Mouse (Mus musculus) kidney, adult 2 months (tissue): Measurements from ENCODE around the gene Shank2. TPM values are rescaled to one million over a fixed set of nuclear protein-coding genes. Genes with fewer than 3 reads are reported as not detected.
A peak's percentile ranks its signal among the peaks of the same experiment; 100 is the strongest.

ENCODE experiments used
- DNase-seq: peaks from one replicate; pipeline ENCODE4 v3.0.0; 2021
- H3K27ac ChIP-seq: fragments of 200-500 bp; 2 replicates; pipeline ENCODE4 v1.5.1; 2012; ENCODE audit warnings: low read depth, low read length, control low read depth, inconsistent platforms; ENCODE audit not compliant: insufficient read depth
- H3K27me3 ChIP-seq: fragments of 200-500 bp; replicated peaks from 2 replicates; pipeline ENCODE4 v1.6.1; 2012; ENCODE audit warnings: mild to moderate bottlenecking, moderate library complexity, low read length, inconsistent platforms; ENCODE audit not compliant: control insufficient read depth, insufficient read depth
- H3K36me3 ChIP-seq: fragments of 200-500 bp; 2 replicates; pipeline ENCODE4 v1.6.1; 2012; ENCODE audit warnings: mild to moderate bottlenecking, moderate library complexity, low read length, inconsistent platforms; ENCODE audit not compliant: control insufficient read depth, insufficient read depth
- H3K4me1 ChIP-seq: fragments of 200-500 bp; 2 replicates; pipeline ENCODE4 v1.6.1; 2011; ENCODE audit warnings: low read length; ENCODE audit not compliant: control insufficient read depth, insufficient read depth
- H3K4me3 ChIP-seq: fragments of 200-500 bp; 2 replicates; pipeline ENCODE4 v1.5.1; 2011; ENCODE audit warnings: mild to moderate bottlenecking, low read depth, low read length, control low read depth; ENCODE audit not compliant: insufficient read depth
- CTCF ChIP-seq: fragments of 200-500 bp; conservative IDR thresholded peaks from 2 replicates; pipeline ENCODE4 v1.5.1; 2011; ENCODE audit warnings: low read depth, mild to moderate bottlenecking, control low read depth, low read length, moderate library complexity, mixed read lengths; ENCODE audit not compliant: insufficient read depth, insufficient read length
- POLR2A ChIP-seq: fragments of 200-500 bp; IDR thresholded peaks from one replicate; pipeline ENCODE4 v1.6.1; 2011; ENCODE audit warnings: low read depth, low read length, control low read depth
- WGBS: fragments of 180-500 bp; shearing (Covaris S2); methylation state at CpG from one replicate; pipeline ENCODE4 v1.1.7; 2018; 5-methylcytosine and 5-hydroxymethylcytosine counted together
- polyA plus RNA-seq: library from polyadenylated mRNA; depleted of rRNA; stranded (reverse); fragments of >200 nt; gene quantifications from 2 replicates; pipeline ENCODE4 v1.2.3, GENCODE M21; 2012

Shank2 gene
- polyA plus RNA-seq, 1 experiment, result 16.1 TPM

DNA sequence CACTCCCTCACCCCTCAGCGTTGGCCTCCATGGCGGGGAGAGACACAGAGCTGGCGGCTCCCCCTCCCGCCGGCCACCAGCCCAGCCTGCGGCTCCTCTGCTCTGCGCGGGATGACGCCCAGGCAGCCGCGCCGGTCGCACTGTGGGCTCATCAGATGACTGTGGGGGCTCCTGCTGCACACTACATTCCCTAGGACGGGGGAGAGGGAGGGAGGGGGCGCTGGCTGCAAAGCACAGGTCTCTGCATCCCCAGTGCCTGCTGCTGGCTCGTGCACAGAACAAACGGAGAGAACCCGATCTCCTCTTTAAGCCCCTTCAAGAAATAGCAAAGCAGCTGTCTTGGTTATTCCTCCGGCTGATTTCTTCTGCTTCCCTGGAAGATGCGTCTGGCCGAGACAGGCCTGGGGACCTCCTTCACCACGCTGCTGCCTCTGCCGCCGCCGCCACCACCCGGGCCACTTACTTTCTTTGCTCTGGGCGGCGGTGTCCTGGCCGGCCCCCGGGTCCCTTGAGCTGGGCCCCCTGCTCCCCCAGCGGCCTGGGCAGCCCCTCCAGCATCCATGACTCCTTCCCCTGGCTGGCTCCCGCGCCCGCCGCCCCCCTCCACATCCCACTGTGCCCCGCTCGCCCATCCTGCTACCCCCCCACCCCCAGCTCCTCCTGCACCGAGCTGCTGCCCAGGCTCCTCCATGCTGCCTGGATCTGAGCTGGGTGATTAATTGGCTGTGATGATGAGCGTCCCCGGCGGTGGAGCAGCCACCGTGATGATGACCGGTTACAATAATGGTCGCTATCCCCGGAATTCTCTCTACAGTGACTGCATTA is 282.7 kb downstream of the Shank2 start:
- Histone ChIP-seq H3K27me3 (no peaks in the 10 kb centered on the region), H3K36me3 (no peaks in the 10 kb centered on the region), H3K4me3 (no peak overlapping the region), H3K4me1 (no peaks in the 10 kb centered on the region), H3K27ac (no peak overlapping the region)
- TF ChIP-seq CTCF (no peak), POLR2A (no peak)
- 40% methylated on average over 45 of the region's 45 CpGs for WGBS
- DNase-seq, result no peak

DNA sequence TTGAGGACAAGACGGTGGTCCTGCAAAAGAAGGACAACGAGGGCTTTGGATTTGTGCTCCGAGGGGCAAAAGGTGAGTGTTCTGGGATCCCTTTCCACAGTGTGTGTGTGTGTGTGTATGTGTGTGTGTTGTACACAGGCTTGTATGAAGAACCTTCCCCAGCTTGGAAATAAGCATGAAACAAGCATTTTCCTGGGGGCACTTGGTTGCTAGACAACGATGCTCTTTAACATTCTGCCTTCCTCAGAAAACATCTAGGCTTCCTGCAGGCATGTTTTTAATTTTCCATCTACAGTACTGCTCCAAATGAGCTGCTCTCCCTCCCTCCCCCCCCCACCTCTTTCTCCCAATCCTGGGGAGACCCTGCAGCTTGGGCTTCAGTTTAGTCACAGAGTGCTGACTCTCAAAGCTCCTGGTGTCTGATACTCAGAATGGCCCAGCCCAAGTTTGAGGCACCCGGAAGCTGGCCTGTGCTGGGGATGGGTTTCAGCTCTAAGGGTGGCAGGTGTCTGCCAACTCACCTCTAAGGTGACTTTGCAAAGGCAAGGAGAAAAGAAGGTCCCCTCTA is 283.4 kb downstream of the Shank2 start:
- H3K4me1 ChIP-seq, result no peaks in the 10 kb centered on the region
- H3K27me3 ChIP-seq, result no peaks in the 10 kb centered on the region
- H3K4me3 ChIP-seq, result no peak overlapping the region
- 63% methylated on average over 5 of the region's 5 CpGs for WGBS
- DNase-seq, result no peak
- TF ChIP-seq POLR2A, result no peak
- no peak for TF ChIP-seq CTCF
- H3K27ac ChIP-seq, result no peak overlapping the region
- H3K36me3 ChIP-seq, result no peaks in the 10 kb centered on the region

DNA sequence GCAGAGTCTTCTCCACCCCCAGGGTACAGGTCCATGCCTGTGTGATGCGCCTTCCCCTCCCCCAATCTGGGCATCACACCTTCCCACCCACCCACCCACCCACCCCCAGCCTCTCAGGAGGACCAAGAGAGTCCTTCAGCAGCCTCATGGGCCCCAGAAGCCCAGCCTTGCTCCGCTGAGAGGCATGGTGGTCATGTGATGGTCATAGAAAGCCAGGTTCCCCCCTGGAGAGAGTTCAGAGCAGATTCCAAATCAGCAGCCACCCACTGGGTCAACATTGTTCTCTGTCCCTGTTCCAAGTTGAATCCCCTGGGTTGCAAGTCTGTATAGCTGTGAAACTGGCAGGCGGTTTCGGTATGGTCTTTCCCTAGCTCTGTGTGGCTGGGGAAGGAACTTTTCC is 284.2 kb downstream of the Shank2 start:
- no peaks in the 10 kb centered on the region for H3K4me1 ChIP-seq
- DNase-seq, result no peak
- no peak for TF ChIP-seq POLR2A
- no peak for TF ChIP-seq CTCF
- WGBS, result 81% methylated on average over 4 of the region's 4 CpGs
- no peak overlapping the region for H3K27ac ChIP-seq
- H3K4me3 ChIP-seq, result no peak overlapping the region
- H3K27me3 ChIP-seq, result no peaks in the 10 kb centered on the region
- H3K36me3 ChIP-seq, result no peaks in the 10 kb centered on the region

DNA sequence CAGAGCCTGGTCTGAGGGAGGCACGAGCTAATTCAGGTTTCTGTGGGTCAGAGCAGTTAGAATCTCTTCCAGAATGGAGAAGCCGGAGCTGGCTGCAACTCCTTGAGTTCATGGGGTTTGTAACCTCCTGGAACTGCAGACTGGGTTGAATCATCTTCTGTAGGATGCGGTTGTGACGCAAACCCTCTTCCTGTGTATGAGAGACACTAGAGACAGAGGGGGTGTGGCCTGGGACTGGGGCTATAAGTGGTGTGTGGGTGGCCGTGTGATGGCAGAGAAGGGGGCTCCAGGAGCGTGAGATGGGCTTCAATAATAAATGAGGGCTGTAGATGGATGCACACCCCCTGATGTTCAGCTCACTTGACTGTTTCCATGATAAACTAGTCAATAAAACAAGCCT is 286.3 kb downstream of the Shank2 start:
- Histone ChIP-seq H3K36me3 (no peaks in the 10 kb centered on the region), H3K4me1 (no peaks in the 10 kb centered on the region; the same call in 1 of the 2 replicates), H3K4me3 (no peak overlapping the region), H3K27ac (no peak overlapping the region), H3K27me3 (no peaks in the 10 kb centered on the region)
- no peak for TF ChIP-seq POLR2A
- TF ChIP-seq CTCF, result no peak
- WGBS, result 76% methylated on average over 6 of the region's 6 CpGs
- DNase-seq, result no peak

DNA sequence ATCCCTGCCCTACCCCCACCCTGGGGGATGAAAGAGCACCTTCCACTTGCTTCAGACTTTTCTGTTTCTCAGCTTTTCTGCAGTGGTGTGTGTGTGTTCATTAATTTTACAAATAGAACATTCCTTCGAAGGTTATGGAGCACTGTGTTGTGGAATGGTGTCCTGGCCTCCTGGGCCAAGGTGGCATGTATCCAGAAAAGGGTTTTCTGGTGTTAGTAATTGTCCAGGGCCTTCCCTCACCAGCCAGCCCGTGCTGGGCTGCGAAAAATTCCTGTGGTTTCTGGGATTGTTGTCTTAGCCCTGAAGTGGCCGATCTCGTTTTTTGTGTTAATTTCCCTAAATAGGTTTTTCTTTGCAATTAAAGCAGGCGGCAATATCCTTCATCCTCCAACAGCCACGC is 289.8 kb downstream of the Shank2 start:
- WGBS, result 54% methylated on average over 7 of the region's 7 CpGs
- TF ChIP-seq POLR2A (no peak), CTCF (no peak)
- no peaks in the 10 kb centered on the region for H3K36me3 ChIP-seq

DNA sequence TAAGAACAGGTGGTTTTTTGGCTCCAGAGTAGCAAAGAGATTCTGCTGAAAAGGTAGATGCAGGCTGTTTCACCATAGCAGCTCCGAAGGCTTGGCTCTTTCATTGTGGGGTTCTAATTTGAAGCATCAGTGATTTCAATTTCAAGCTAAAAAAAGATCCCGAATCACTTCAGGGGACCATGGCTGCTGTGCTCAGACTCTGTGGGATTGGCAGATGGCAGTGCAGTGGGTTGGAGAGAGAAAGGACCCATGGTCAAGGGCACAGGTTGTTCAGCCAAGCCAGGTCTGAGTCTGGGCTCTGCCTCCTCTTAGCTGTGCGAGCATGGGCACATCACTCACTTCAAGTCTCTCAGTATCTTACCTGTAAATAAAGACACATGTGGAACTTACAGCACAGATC is 291.9 kb downstream of the Shank2 start:
- no peak for DNase-seq
- Histone ChIP-seq H3K4me1 (no peaks in the 10 kb centered on the region; the same call in 1 of the 2 replicates), H3K36me3 (no peaks in the 10 kb centered on the region), H3K27ac (no peak overlapping the region), H3K27me3 (no peaks in the 10 kb centered on the region), H3K4me3 (no peak overlapping the region)
- no peak for TF ChIP-seq POLR2A
- WGBS, result 84% methylated on average over 3 of the region's 3 CpGs

More for the DNA sequence above, 289.8 kb downstream of the Shank2 start:
- Histone ChIP-seq H3K4me3 (no peak overlapping the region), H3K27ac (no peak overlapping the region), H3K4me1 (no peaks in the 10 kb centered on the region; the same call in 1 of the 2 replicates), H3K27me3 (no peaks in the 10 kb centered on the region)
- peak; percentile 49 for DNase-seq

DNA sequence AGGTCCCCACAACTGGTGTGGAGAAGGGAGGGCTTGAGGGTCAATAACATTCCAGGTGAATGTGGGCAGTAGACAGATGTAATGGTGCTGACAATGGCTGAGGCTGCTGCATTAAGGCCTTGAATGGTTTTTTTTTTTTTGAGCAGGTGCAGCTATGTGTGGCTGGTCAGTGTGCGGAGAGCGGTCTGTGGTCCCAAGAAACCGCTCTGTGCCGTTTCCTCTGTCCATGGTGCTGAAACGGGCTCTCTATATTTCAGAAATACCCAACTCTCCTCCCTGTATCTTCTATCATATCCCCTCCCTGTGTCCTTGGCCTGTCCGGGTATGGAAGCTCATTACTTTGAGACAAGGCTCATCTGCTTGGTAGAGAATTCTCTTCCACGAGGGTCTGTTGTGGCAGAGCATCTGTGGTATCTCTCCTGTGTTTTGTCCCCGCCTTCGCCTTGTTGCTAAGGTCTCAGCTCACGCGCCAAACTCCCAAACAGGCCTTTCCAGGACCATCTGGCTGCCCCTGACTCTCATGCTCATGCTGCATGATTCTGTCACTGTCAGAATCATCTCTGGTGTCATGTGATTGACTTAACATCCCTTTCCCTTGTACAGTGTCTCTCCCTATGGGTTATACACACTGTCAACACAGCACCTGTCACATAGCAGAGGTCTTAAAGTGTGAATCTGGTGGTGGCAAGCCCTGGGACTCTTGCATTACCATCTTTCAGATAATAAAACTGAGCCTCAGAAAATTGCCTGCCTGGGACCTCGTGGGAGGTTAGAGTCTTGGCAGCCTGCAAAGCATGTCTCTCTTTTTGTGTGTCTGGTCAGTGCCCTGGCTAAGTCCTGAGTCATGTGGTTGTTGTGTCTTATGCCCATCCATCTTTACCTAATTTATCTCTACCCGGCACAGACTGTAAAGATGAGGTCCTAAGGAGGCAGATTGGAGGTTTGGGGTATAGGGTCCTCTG is 292.8 kb downstream of the Shank2 start:
- no peak for TF ChIP-seq CTCF
- TF ChIP-seq POLR2A, result no peak
- Histone ChIP-seq H3K4me3 (no peak overlapping the region), H3K27ac (no peak overlapping the region), H3K36me3 (no peaks in the 10 kb centered on the region), H3K4me1 (no peaks in the 10 kb centered on the region; the same call in 1 of the 2 replicates), H3K27me3 (no peaks in the 10 kb centered on the region)
- WGBS, result 56% methylated on average over 13 of the region's 13 CpGs
- DNase-seq, result peak; percentile 8
